Mouse (Mus musculus): Measurements from ENCODE around the gene Slc36a3.

Gene Slc36a3

GRCm38 (mm10) chr11:55151608-55152007 lies at the start of gene Slc36a3:
Gene Slc36a3, minus strand, starts transcription at chr11:55151708.
- in situ Hi-C loops (cut with MboI; ENCODE audit: unreplicated experiment in 2 of 2), result loop anchor here (10.0 to 25.0 kb wide), 2 partner anchors 277 to 464 kb away; no protein-coding TSS in a partner anchor

DNA sequence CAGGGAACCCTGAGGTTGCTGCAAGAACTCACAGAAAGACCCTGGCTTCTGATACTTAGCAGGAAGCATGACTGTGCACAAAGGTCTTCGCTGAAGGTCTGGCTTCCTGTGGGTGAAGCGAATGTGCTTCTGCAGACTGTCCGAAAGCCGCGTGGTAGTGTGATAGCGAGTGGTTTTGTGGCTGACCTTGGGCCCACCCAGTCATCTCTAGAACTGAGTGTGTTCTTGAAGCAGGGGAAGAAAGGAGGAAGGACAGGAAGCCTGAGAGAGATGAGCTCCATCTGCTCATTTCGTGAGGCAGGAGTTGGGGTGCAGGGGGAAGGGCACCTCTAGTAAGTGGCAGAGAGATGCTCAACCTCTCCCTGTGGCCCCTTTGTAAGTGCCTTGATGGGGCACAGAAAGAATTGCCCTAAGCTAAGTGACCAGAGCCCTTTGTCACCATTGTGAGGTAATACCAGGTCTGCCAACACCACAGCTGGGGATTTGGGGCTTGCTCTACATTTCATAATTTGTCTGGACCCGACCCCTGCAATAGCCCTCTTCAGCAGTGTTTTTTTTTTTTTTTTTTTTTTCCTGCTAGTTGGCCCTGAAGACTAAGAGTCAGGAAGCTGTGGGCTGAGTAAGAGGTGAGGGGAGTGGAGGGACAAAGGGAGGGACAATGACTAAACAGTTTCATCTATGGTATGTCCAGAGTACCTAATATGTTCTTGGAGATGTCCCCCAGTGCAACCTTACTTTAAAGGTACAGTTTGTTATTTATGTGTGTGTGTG lies 46.4 kb upstream of the Slc36a3 start:
- in situ Hi-C loops (cut with MboI; ENCODE audit: unreplicated experiment in 2 of 2), result loop anchor here in 1 of 2 experiments (10.0 kb wide), 1 partner anchor 187 kb away; no protein-coding TSS in a partner anchor

GRCm38 (mm10) chr11:55197086-55197485 lies 45.6 kb upstream of the Slc36a3 start:
- in situ Hi-C loops (cut with MboI; ENCODE audit: unreplicated experiment in 2 of 2), result loop anchor here in 1 of 2 experiments (10.0 kb wide), 1 partner anchor 188 kb away; no protein-coding TSS in a partner anchor

DNA sequence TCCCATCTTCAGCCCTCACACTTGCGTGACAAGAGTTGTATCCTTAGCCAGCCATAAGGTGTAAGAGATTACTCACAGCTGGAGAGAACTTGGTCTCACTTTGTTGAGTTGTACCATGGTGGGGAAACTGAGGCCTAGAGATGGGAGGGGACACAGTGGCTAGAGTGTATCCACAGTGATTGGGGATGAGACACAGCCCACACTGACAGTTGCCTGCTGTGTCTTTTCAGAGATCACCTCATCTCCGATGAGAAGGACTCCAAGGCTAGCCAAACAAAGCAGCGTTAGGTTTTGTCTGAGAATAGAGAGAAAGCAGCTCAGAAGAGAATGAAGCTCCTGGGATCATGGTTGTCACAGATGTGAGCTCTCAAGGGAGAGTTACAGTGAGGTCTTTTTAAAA lies 38.7 kb upstream of the Slc36a3 start:
- in situ Hi-C loops (cut with MboI; ENCODE audit: unreplicated experiment in 2 of 2), result loop anchor here in 1 of 2 experiments (10.0 kb wide), 1 partner anchor 195 kb away; no protein-coding TSS in a partner anchor

DNA sequence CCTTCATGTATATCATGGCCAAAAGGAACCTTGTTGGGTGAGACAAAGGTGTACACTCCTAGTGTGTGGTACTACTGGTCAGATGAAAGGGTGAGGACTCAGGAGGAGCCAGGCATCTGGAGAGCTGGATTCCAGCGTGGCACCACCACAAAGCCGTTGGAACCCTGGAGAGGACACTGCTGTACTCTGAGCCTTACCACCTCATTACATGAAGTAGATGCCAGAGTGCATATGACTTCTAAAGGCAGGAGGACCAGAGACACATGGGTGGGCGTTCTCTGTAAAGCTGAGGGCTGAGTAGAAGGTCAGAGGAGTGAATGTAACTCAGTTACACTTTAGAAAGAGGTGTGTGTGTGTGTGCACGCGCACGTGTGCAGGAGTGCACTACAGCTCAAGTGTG lies 36.3 kb upstream of the Slc36a3 start:
- in situ Hi-C loops (cut with MboI; ENCODE audit: unreplicated experiment in 2 of 2), result no loop called here

GRCm38 (mm10) chr11:55187292-55187691 lies 35.8 kb upstream of the Slc36a3 start:
- in situ Hi-C loops (cut with MboI; ENCODE audit: unreplicated experiment in 2 of 2), result no loop called here

DNA sequence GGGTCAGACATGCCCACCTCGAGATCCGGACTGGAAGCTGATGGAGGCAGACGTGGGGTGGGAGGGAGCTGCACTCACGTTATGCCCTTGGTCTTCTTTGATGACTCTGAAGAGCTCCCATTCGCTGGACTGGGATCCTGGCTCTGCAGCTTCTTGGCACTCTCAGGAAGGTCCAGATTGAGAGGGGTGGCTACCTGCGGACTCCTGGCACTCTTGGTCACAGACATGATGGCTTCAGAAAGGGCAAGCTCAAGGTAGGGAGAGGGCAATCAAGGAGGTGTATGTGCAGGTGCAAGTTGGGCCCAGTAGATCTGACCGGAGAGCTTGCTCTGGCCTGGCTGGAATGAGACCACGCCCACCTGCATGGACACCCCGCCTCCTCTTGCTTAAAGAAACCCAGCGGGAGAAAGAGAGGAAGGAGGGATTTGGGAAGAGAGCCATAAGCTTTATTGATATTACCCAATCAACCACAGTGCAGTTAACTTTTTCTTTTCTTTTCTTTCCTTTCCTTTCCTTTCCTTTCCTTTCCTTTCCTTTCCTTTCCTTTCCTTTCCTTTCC lies 33.3 kb upstream of the Slc36a3 start, which contains the start of gene Slc36a2:
Gene Slc36a2 (minus strand): TSS at position 345 of the 559 bp plus-strand sequence.
- in situ Hi-C loops (cut with MboI; ENCODE audit: unreplicated experiment in 2 of 2), result no loop called here

GRCm38 (mm10) chr11:55184246-55184645 lies 32.7 kb upstream of the Slc36a3 start:
- in situ Hi-C loops (cut with MboI; ENCODE audit: unreplicated experiment in 2 of 2), result no loop called here

GRCm38 (mm10) chr11:55183124-55183523 lies 31.6 kb upstream of the Slc36a3 start:
- in situ Hi-C loops (cut with MboI; ENCODE audit: unreplicated experiment in 2 of 2), result no loop called here

DNA sequence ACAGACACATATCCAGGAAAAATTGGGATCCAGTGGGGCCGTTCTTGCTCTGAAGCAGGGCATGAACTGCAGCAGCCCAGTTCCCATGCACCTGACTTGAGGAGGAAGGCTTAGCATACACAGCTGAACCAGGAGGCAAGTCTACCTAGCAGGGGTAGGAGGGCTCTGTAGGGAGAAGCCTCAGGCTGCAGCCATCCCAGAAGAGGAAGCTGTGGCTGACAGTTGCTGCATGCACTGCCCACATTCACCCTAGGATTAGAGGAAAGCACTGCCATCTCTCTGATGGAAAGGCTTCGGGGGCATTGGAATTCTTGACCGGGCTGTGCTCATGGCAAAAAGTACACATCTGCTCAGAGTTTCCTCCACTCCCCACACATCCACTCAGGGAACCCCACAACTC lies 28.3 kb upstream of the Slc36a3 start:
- in situ Hi-C loops (cut with MboI; ENCODE audit: unreplicated experiment in 2 of 2), result no loop called here

- in situ Hi-C loops (cut with MboI; ENCODE audit: unreplicated experiment in 2 of 2), result no loop called here
Measured at GRCm38 (mm10) chr11:55178830-55179229, 27.3 kb upstream of the Slc36a3 start.

DNA sequence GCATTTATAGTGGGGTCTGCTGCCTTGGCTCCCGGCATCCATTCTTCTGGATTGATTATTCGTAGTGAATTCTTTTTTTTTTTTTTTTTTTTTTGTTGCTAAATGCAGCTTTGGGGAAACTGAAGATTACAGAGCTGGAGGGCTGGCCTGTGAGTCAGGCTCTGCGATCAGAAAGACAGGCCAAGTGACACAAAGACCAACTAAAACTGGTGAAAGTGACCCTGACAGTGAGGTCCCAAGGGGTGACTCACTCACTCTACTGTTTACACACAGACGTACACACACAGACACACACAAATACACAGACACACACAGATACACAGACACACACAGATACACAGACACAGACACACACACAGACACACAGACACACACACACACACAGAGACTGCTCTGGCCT lies 19.0 kb upstream of the Slc36a3 start:
- in situ Hi-C loops (cut with MboI; ENCODE audit: unreplicated experiment in 2 of 2), result loop anchor here in 1 of 2 experiments (25.0 kb wide), 1 partner anchor 483 kb away; no protein-coding TSS in a partner anchor

- in situ Hi-C loops (cut with MboI; ENCODE audit: unreplicated experiment in 2 of 2), result loop anchor here in 1 of 2 experiments (25.0 kb wide), 1 partner anchor 482 kb away; no protein-coding TSS in a partner anchor
Measured at GRCm38 (mm10) chr11:55168914-55169313, 17.4 kb upstream of the Slc36a3 start.

DNA sequence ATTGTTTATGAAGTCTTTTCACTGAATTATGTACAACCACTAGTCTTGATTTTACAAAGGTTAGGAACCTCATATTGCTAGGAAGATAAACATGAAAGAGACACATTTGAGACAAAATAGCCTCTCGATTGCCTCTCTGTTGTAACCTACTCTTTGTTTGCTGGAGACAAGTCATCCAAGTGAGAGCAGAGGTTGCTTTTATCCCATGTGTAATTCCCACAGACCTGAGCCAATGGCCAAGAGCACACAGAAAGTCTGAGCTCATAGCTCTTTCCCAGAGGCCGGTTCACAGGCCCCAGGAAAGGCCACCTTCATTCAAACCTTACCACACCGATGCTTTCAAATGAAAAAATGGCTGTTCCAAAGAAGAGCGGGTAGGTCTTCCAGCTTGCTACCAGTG lies 17.0 kb upstream of the Slc36a3 start:
- in situ Hi-C loops (cut with MboI; ENCODE audit: unreplicated experiment in 2 of 2), result loop anchor here in 1 of 2 experiments (25.0 kb wide), 1 partner anchor 481 kb away; no protein-coding TSS in a partner anchor

DNA sequence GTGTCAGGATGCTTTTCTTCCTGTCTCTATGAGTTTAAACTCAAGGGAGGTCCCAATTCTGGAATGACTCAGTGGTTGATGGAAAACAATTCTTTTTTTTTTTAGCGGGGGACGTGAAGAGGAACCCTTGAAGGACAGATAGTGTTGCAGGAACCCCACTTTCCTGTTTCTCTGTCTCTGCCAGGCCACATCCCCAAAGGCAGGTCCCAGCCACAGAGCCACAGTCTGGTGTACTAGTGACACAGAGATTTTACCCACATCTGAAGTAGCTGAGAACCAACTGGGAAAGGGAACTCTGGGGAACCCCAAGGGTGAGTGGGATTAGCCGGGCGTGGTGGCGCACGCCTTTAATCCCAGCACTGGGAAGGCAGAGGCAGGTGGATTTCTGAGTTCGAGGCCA lies 14.2 kb upstream of the Slc36a3 start:
- in situ Hi-C loops (cut with MboI; ENCODE audit: unreplicated experiment in 2 of 2), result loop anchor here in 1 of 2 experiments (25.0 kb wide), 1 partner anchor 478 kb away; no protein-coding TSS in a partner anchor

GRCm38 (mm10) chr11:55164723-55165122 lies 13.2 kb upstream of the Slc36a3 start:
- in situ Hi-C loops (cut with MboI; ENCODE audit: unreplicated experiment in 2 of 2), result loop anchor here in 1 of 2 experiments (25.0 kb wide), 1 partner anchor 477 kb away; no protein-coding TSS in a partner anchor

DNA sequence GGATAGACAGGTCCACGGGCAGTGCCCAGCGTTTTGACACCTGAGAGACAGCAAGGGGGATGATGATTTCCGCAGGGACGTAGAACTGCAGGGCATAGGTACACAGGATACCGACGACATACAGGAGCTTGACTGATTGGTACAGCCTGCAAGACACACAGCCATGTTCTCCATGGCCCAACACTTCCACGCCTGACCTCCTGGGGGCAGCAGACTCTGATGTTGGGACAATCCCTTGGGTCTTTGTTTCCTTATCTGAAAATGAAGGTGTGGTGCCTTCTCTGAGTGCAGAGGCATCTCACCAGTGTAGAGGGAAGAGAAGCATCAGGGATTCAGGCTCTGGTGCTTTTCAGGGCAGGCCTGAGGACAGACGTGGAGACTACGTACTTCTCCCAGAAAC lies 11.2 kb upstream of the Slc36a3 start:
- in situ Hi-C loops (cut with MboI; ENCODE audit: unreplicated experiment in 2 of 2), result loop anchor here in 1 of 2 experiments (25.0 kb wide), 1 partner anchor 475 kb away; no protein-coding TSS in a partner anchor

DNA sequence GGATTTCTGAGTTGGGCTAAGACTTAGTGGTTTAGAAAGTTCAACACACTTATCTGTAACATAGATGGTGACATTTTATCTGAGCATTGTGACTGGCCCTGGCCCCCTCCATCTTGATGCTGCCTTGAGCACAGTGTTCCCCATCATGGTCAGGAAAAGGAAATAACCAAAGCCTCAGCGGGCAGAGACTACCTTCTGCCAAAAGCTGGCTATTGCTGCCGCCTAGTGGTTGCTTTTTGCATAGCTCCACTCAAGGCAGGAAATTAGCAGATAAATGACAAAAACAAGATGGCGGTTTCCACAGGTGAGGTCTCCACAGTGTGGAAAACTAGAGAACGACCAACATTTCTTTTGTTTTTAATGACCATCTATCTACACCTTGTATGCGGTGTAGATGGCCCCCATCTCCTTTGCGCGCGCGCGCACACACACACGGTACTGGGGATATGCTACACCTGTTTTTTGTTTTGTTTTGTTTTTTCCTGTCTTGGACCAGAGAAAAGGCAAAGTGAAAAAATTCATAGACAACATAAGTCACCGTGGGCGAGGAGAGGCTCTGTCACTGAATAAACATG lies 7.4 kb upstream of the Slc36a3 start:
- in situ Hi-C loops (cut with MboI; ENCODE audit: unreplicated experiment in 2 of 2), result loop anchor here (5.0 to 25.0 kb wide), 6 partner anchors 72 to 472 kb away; no protein-coding TSS in a partner anchor

- in situ Hi-C loops (cut with MboI; ENCODE audit: unreplicated experiment in 2 of 2), result loop anchor here (5.0 to 25.0 kb wide), 6 partner anchors 68 to 468 kb away; no protein-coding TSS in a partner anchor
Measured at GRCm38 (mm10) chr11:55155070-55155421, 3.5 kb upstream of the Slc36a3 start.

GRCm38 (mm10) chr11:55154398-55155069 lies 3.0 kb upstream of the Slc36a3 start:
- in situ Hi-C loops (cut with MboI; ENCODE audit: unreplicated experiment in 2 of 2), result loop anchor here (5.0 to 25.0 kb wide), 6 partner anchors 67 to 467 kb away; no protein-coding TSS in a partner anchor
